Mouse (Mus musculus): ENCODE results near the gene Sema6b. TPM values are rescaled to one million over a fixed set of nuclear protein-coding genes. Genes with fewer than 3 reads are reported as not detected.

Gene Sema6b
- polyA plus RNA-seq, 1 experiment from 2014 or later, result 10.9 TPM

GRCm38 (mm10) chr17:56141702-56142605 lies 1.8 kb upstream of the Sema6b start:
- no peaks in the 10 kb centered on the region for H3K9me3 ChIP-seq
- H3K36me3 ChIP-seq, result no peaks in the 10 kb centered on the region
- 0 out of 2 replicates have a peak overlapping the region, but pooled peaks have one; percentile 1 for H3K27ac ChIP-seq (replicated peaks)
- ATAC-seq (ENCODE audit: low read depth), result peak; percentile 60
- peaks cover 53% of the 10 kb centered on the region for H3K4me1 ChIP-seq (replicated peaks)
- under 1% methylated on average over 38 of the region's 47 CpGs for WGBS
- peak overlapping the region; percentile 69 for H3K9ac ChIP-seq
- H3K4me2 ChIP-seq, result peak overlapping the region; percentile 61
- peak overlapping the region; percentile 46 for H3K4me3 ChIP-seq
- H3K27me3 ChIP-seq, result peaks cover 65% of the 10 kb centered on the region

DNA sequence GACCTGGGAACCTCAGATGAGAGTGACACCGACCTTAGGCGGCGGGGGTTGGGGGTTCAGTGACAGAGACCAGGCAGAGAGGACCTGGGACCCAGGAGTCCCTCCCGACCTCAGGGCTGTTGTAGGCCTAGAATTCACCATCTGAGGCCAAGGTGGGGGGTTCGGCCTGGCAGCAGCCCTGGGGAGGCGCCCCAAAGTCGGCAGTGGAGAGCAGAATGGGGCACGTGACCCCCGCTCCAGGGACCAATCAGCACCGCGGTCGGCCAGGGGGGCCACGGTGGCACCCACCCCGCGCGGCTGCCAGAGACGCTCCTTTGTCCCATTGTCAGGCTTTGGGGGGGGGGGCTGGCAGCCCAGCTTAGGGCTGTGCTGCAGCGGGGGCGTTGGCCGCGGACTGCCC lies 788 bp downstream of the Sema6b start:
- H3K4me1 ChIP-seq (replicated peaks), result peaks cover 66% of the 10 kb centered on the region
- H3K9ac ChIP-seq, result peak overlapping the region; percentile 85
- H3K9me3 ChIP-seq, result no peaks in the 10 kb centered on the region
- peaks cover 41% of the 10 kb centered on the region for H3K27me3 ChIP-seq
- no peaks in the 10 kb centered on the region for H3K36me3 ChIP-seq
- peak overlapping the region; percentile 74 for H3K4me3 ChIP-seq
- WGBS, result 7% methylated on average over 21 of the region's 21 CpGs
- peak overlapping the region; percentile 76 for H3K4me2 ChIP-seq
- peak; percentile 6 for ATAC-seq (ENCODE audit: low read depth)
- peak overlapping the region; percentile 78 for H3K27ac ChIP-seq (replicated peaks)

- Histone ChIP-seq H3K4me2 (peak overlapping the region; percentile 76), H3K4me1 (replicated peaks) (peaks cover 79% of the 10 kb centered on the region), H3K27ac (replicated peaks) (no peak overlapping the region), H3K9ac (peak overlapping the region; percentile 85), H3K9me3 (no peaks in the 10 kb centered on the region), H3K36me3 (no peaks in the 10 kb centered on the region), H3K4me3 (peak overlapping the region; percentile 74), H3K27me3 (peaks cover 33% of the 10 kb centered on the region)
- 13% methylated on average over 25 of the region's 25 CpGs for WGBS
- ATAC-seq (ENCODE audit: low read depth), result no peak
Observed at GRCm38 (mm10) chr17:56137839-56138613, 2.1 kb downstream of the Sema6b start.

DNA sequence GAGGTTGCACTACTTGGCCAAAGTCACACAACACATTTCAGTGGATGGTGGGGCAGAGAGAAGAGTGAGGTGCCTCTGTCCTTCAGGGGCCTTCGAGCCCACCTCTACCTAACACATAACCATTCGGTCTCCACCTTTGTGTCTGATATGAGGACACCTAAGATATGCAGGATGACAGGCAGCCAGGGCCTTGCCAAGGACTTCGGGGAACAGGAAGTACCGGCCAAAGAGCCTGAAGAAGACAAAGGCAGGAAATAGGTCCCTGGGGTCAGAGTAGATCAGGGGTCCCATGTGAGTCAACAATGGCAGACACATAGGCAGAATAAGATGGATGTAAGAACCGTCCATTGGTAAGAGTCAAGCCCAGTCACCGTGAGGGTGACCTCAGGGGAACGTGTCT lies 3.6 kb downstream of the Sema6b start:
- peaks cover 28% of the 10 kb centered on the region for H3K27me3 ChIP-seq
- ATAC-seq (ENCODE audit: low read depth), result no peak
- no peaks in the 10 kb centered on the region for H3K9me3 ChIP-seq
- no peak overlapping the region for H3K9ac ChIP-seq
- no peak overlapping the region for H3K4me2 ChIP-seq
- H3K36me3 ChIP-seq, result peaks cover 2% of the 10 kb centered on the region; the same call in 1 of the 2 replicates
- H3K4me3 ChIP-seq, result no peak overlapping the region
- no peak overlapping the region for H3K27ac ChIP-seq (replicated peaks)
- 83% methylated on average over 7 of the region's 7 CpGs for WGBS
- H3K4me1 ChIP-seq (replicated peaks), result peaks cover 70% of the 10 kb centered on the region

- ATAC-seq (ENCODE audit: low read depth), result no peak
- H3K9me3 ChIP-seq, result no peaks in the 10 kb centered on the region
- H3K36me3 ChIP-seq, result peaks cover 22% of the 10 kb centered on the region
- WGBS, result 2% methylated on average over 26 of the region's 27 CpGs
- H3K4me1 ChIP-seq (replicated peaks), result peaks cover 55% of the 10 kb centered on the region
- peak overlapping the region; percentile 50 for H3K4me2 ChIP-seq
- no peak overlapping the region for H3K27ac ChIP-seq (replicated peaks)
- H3K4me3 ChIP-seq, result peak overlapping the region; percentile 24
- peak overlapping the region; percentile 13 for H3K9ac ChIP-seq
- H3K27me3 ChIP-seq, result peaks cover 15% of the 10 kb centered on the region
Observed at GRCm38 (mm10) chr17:56134463-56134971, 5.6 kb downstream of the Sema6b start.

DNA sequence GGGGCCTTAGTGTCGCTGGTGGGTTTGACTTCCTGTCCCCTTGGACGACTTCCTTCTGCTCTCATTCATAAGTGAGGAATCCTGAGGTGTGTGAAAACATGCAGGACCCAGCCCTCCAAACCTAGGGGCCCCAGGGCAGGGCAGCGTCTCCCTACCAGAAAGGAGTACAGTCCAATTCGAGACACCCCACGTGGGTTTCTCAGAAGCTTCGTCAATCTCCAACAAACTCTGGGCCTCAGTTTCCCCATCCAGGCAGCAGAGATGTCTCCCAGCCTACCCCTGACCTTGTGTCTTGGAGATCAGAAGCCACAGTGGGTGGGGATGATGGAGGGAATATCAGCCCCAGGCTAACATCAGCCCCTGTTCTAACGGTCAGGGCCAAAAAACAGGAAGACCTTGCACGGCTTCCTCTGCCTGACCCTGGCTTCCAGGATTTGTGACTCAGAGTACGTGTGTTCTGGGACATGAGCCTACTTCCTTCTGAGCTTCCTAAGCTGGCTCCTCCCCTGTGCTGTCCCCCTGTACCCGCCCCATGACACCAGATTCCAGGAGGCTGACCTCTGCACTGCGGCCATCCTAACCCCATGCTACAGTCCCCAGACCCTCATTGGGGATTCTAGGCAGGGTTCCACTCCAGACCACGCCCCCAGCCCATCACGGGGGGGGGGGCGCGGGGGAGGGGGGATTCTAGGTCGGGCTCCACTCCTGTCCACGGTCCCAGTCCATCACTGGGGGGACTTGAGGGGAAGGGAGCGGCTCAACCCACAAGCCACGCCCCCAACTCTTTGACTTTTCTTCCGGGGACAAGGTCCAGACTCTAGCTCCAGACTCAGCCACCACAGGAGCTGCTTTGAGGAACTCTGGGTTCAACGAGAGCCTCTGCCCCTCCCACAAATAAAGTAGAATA lies 6.4 kb downstream of the Sema6b start:
- H3K27me3 ChIP-seq, result peaks cover 8% of the 10 kb centered on the region
- H3K4me2 ChIP-seq, result peak overlapping the region; percentile 50
- H3K4me1 ChIP-seq (replicated peaks), result peaks cover 47% of the 10 kb centered on the region
- H3K27ac ChIP-seq (replicated peaks), result no peak overlapping the region; the same call in 1 of the 2 replicates
- H3K4me3 ChIP-seq, result peak overlapping the region; percentile 24; the same call in 1 of the 2 replicates
- 23% methylated on average over 18 of the region's 21 CpGs for WGBS
- no peak for ATAC-seq (ENCODE audit: low read depth)
- peaks cover 30% of the 10 kb centered on the region for H3K36me3 ChIP-seq
- H3K9ac ChIP-seq, result peak overlapping the region; percentile 13
- H3K9me3 ChIP-seq, result no peaks in the 10 kb centered on the region

GRCm38 (mm10) chr17:56132661-56133060 lies 7.5 kb downstream of the Sema6b start:
- no peak overlapping the region for H3K9ac ChIP-seq
- ATAC-seq (ENCODE audit: low read depth), result peak; percentile 10; the same call in 1 of the 2 replicates

DNA sequence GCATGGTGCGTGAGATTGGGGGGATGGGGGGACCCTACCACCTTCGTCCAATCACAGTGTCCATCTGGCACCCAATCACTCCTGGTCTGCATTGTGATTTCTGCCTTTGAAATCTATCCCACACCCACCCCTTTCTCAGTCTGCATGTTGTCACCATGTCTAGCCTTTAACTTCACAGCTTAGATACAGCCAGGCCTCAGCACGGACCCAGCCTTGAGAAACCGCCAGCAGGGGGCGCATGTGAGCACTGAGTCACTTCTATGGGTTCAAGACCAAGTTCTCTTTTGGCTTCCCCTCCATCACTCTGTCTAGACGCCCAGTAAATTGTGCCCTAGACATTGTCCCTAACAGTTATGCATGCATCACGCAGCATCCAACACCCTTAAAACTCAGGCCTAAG lies 8.3 kb downstream of the Sema6b start:
- no peak overlapping the region for H3K27ac ChIP-seq (replicated peaks)
- no peak overlapping the region for H3K9ac ChIP-seq
- no peak overlapping the region for H3K4me2 ChIP-seq
- H3K27me3 ChIP-seq, result peaks cover 7% of the 10 kb centered on the region
- ATAC-seq (ENCODE audit: low read depth), result no peak
- H3K36me3 ChIP-seq, result peaks cover 49% of the 10 kb centered on the region
- H3K4me3 ChIP-seq, result no peak overlapping the region
- peaks cover 28% of the 10 kb centered on the region for H3K4me1 ChIP-seq (replicated peaks)
- H3K9me3 ChIP-seq, result no peaks in the 10 kb centered on the region
- 37% methylated on average over 7 of the region's 7 CpGs for WGBS

More at GRCm38 (mm10) chr17:56132661-56133060, 7.5 kb downstream of the Sema6b start:
- no peak overlapping the region for H3K4me2 ChIP-seq
- no peaks in the 10 kb centered on the region; the same call in 1 of the 2 replicates for H3K27me3 ChIP-seq
- 5% methylated on average over 14 of the region's 14 CpGs for WGBS
- H3K27ac ChIP-seq (replicated peaks), result no peak overlapping the region
- H3K4me3 ChIP-seq, result no peak overlapping the region
- peaks cover 41% of the 10 kb centered on the region for H3K36me3 ChIP-seq
- H3K9me3 ChIP-seq, result no peaks in the 10 kb centered on the region
- peaks cover 37% of the 10 kb centered on the region for H3K4me1 ChIP-seq (replicated peaks)

GRCm38 (mm10) chr17:56131136-56131535 lies 9.0 kb downstream of the Sema6b start:
- no peak for ATAC-seq (ENCODE audit: low read depth)
- Histone ChIP-seq H3K36me3 (peaks cover 56% of the 10 kb centered on the region), H3K27ac (replicated peaks) (no peak overlapping the region), H3K27me3 (peaks cover 14% of the 10 kb centered on the region), H3K4me2 (no peak overlapping the region), H3K4me3 (no peak overlapping the region), H3K4me1 (replicated peaks) (peaks cover 25% of the 10 kb centered on the region), H3K9ac (no peak overlapping the region), H3K9me3 (no peaks in the 10 kb centered on the region)
- 88% methylated on average over 10 of the region's 10 CpGs for WGBS

DNA sequence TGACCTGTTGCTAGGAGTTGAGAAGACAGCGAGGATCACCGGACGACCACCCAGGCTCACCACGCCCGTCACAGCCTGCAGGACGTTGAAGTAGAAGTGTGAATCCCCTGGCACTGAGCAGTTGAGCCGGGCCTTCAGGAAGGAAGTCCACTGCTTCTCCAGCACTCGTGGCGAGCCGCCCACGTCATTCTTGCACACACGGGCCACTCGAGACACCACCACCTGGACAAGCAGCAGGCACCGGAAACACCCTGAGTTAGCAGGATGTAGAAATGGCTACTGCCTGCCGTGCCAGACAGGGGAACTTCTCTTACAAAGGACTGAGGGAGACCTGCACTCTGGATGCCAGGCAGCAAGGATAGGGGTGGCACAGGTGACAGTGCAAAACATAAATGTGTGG lies 11.9 kb downstream of the Sema6b start:
- Histone ChIP-seq H3K9ac (peak overlapping the region; percentile 26; the same call in 1 of the 2 replicates), H3K4me3 (no peak overlapping the region), H3K4me2 (no peak overlapping the region), H3K4me1 (replicated peaks) (peaks cover 14% of the 10 kb centered on the region), H3K36me3 (peaks cover 82% of the 10 kb centered on the region), H3K9me3 (0 out of 2 replicates have a peak, but pooled peaks cover under 1% of the 10 kb centered on the region), H3K27ac (replicated peaks) (no peak overlapping the region), H3K27me3 (peaks cover 40% of the 10 kb centered on the region)
- 88% methylated on average over 15 of the region's 15 CpGs for WGBS
- no peak for ATAC-seq (ENCODE audit: low read depth)

DNA sequence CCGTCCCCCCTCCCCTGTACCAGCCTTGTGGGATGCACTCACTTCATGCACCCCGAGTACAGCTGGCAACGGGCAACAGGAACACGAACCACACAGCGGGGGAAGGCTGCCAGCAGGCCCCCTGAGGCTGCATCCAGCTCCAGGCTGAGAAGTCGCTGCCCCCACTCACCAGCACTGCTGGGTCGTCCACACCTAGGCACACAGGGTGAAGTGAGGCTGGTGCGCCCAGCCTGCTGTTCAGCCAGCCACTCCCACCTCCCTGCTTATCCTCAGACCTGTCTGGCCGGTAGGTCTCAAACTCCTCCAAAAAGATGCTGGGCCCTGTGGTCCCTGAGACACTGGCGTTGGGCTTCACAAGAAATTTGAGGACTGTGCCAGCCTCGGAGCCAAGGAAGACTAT lies 14.0 kb downstream of the Sema6b start:
- Histone ChIP-seq H3K27me3 (peaks cover 61% of the 10 kb centered on the region), H3K36me3 (peaks cover 82% of the 10 kb centered on the region), H3K4me3 (no peak overlapping the region), H3K27ac (replicated peaks) (no peak overlapping the region), H3K4me2 (no peak overlapping the region), H3K9ac (no peak overlapping the region), H3K9me3 (peaks cover 15% of the 10 kb centered on the region), H3K4me1 (replicated peaks) (peaks cover 9% of the 10 kb centered on the region; the same call in 1 of the 2 replicates)
- 71% methylated on average over 11 of the region's 11 CpGs for WGBS
- ATAC-seq (ENCODE audit: low read depth), result no peak
